Mouse (Mus musculus) spleen, postnatal 36 days (tissue): ENCODE results near the gene Dock8.

Experiments
- DNase-seq, 2 experiments: peaks; one replicate each; pipeline ENCODE4 v3.0.0; 2022; ENCODE audit warnings: low spot score in 2 of 2, mixed read lengths in 1 of 2

Gene Dock8

GRCm38 (mm10) chr19:25062188-25062856, 63.0 kb downstream of the Dock8 start:
- no peak for DNase-seq

- DNase-seq, result no peak
Observed at GRCm38 (mm10) chr19:25062857-25063240, 63.5 kb downstream of the Dock8 start.

- no peak for DNase-seq
Observed at GRCm38 (mm10) chr19:25066229-25066628, 66.9 kb downstream of the Dock8 start.

GRCm38 (mm10) chr19:25068518-25068917, 69.2 kb downstream of the Dock8 start:
- DNase-seq, result no peak

GRCm38 (mm10) chr19:25072521-25072920, 73.2 kb downstream of the Dock8 start:
- peak; percentile 58 for DNase-seq

GRCm38 (mm10) chr19:25074741-25075140, 75.4 kb downstream of the Dock8 start:
- DNase-seq, result no peak

- DNase-seq, result no peak
Observed at GRCm38 (mm10) chr19:25077636-25078035, 78.3 kb downstream of the Dock8 start.

- peak; percentile 44 to 56 for DNase-seq
Observed at GRCm38 (mm10) chr19:25078130-25078529, 78.8 kb downstream of the Dock8 start.

- no peak for DNase-seq
Observed at GRCm38 (mm10) chr19:25080166-25080565, 80.8 kb downstream of the Dock8 start.

GRCm38 (mm10) chr19:25082839-25083238, 83.5 kb downstream of the Dock8 start:
- no peak for DNase-seq

- DNase-seq, result no peak
Observed at GRCm38 (mm10) chr19:25087181-25087580, 87.8 kb downstream of the Dock8 start.

- no peak for DNase-seq
Observed at GRCm38 (mm10) chr19:25089746-25090145, 90.4 kb downstream of the Dock8 start.

GRCm38 (mm10) chr19:25095135-25095534, 95.8 kb downstream of the Dock8 start:
- no peak for DNase-seq

GRCm38 (mm10) chr19:25096316-25096715, 97.0 kb downstream of the Dock8 start:
- DNase-seq, result no peak

GRCm38 (mm10) chr19:25096986-25097385, 97.7 kb downstream of the Dock8 start:
- no peak for DNase-seq

GRCm38 (mm10) chr19:25097506-25097905, 98.2 kb downstream of the Dock8 start:
- DNase-seq, result no peak

GRCm38 (mm10) chr19:25097951-25098350, 98.6 kb downstream of the Dock8 start:
- DNase-seq, result no peak

GRCm38 (mm10) chr19:25098941-25099340, 99.6 kb downstream of the Dock8 start:
- no peak for DNase-seq

- DNase-seq, result no peak
Observed at GRCm38 (mm10) chr19:25105682-25106081, 106.3 kb downstream of the Dock8 start.

- DNase-seq, result no peak
Observed at GRCm38 (mm10) chr19:25106315-25106714, 107.0 kb downstream of the Dock8 start.

GRCm38 (mm10) chr19:25107417-25107816, 108.1 kb downstream of the Dock8 start:
- no peak for DNase-seq

GRCm38 (mm10) chr19:25111591-25112233, 112.4 kb downstream of the Dock8 start:
- DNase-seq, result no peak

GRCm38 (mm10) chr19:25116981-25117380, 117.6 kb downstream of the Dock8 start:
- DNase-seq, result no peak

- no peak for DNase-seq
Observed at GRCm38 (mm10) chr19:25122417-25122816, 123.1 kb downstream of the Dock8 start.
